In genomic region chr1:134520001-134520721, GRCm38 (mm10) we compare ENCODE assay signal across 21 mouse cellular contexts. TPM values are rescaled to one million over a fixed set of nuclear protein-coding genes. Genes with fewer than 3 reads are reported as not detected.
"Had no signal": no experiment of that assay in that cellular context is flagged by ENCODE, and none has a peak within 500 bp of the region (broad histone marks: within the 10 kb centered on the region; RNA-seq: fewer than 3 reads in every experiment).

No protein-coding gene starts in this region.

- H3K27ac ChIP-seq: limb, embryonic 13.5 days; midbrain, embryonic 13.5 days; neural tube, embryonic 15.5 days had no signal

- H3K27me3 ChIP-seq: intestine, embryonic 15.5 days had no signal

- ATAC-seq: lung, postnatal 0 days; midbrain, embryonic 13.5 days had no signal

- H3K4me2 ChIP-seq: intestine, embryonic 15.5 days; limb, embryonic 13.5 days; midbrain, embryonic 13.5 days; neural tube, embryonic 15.5 days had no signal

- H3K9ac ChIP-seq: intestine, embryonic 15.5 days; limb, embryonic 13.5 days; midbrain, embryonic 13.5 days; neural tube, embryonic 15.5 days had no signal

- H3K4me1 ChIP-seq: neural tube, embryonic 15.5 days had no signal

- H3K36me3 ChIP-seq: intestine, embryonic 15.5 days; limb, embryonic 13.5 days; midbrain, embryonic 13.5 days; neural tube, embryonic 15.5 days had no signal

- DNase-seq: kidney, adult 8-10 months; kidney, postnatal 25 days; layer of hippocampus, adult 9-11 months; layer of hippocampus, postnatal 36 days; left cerebral cortex, postnatal 4 days; lung, adult 2 months; lung, postnatal 36 days; right cerebral cortex, adult 18-20 months; right cerebral cortex, postnatal 25 days; thymus, adult 18-20 months; thymus, postnatal 14 days had no signal

- H3K9me3 ChIP-seq: intestine, embryonic 15.5 days; limb, embryonic 13.5 days; midbrain, embryonic 13.5 days; neural tube, embryonic 15.5 days had no signal

- H3K4me3 ChIP-seq: intestine, embryonic 15.5 days; limb, embryonic 13.5 days; midbrain, embryonic 13.5 days; myocyte; neural tube, embryonic 15.5 days had no signal

RNA-seq across cellular contexts. Expression of gene Mgat4e, which starts 29.3 kb away (rescaled TPM):
- total RNA-seq: layer of hippocampus, postnatal 36 days; left cerebral cortex, postnatal 4 days; megakaryocyte progenitor cell, adult 5-6 weeks had no signal
- polyA plus RNA-seq: intestine, embryonic 15.5 days; kidney, embryonic 16.5 days; limb, embryonic 13.5 days; lung, adult 2 months; lung, postnatal 0 days; midbrain, embryonic 13.5 days; myocyte; neural tube, embryonic 11.5 days; neural tube, embryonic 15.5 days; stomach, embryonic 14.5 days had no signal
